12 mouse cellular contexts compared by ENCODE assay signal in the genomic region with DNA sequence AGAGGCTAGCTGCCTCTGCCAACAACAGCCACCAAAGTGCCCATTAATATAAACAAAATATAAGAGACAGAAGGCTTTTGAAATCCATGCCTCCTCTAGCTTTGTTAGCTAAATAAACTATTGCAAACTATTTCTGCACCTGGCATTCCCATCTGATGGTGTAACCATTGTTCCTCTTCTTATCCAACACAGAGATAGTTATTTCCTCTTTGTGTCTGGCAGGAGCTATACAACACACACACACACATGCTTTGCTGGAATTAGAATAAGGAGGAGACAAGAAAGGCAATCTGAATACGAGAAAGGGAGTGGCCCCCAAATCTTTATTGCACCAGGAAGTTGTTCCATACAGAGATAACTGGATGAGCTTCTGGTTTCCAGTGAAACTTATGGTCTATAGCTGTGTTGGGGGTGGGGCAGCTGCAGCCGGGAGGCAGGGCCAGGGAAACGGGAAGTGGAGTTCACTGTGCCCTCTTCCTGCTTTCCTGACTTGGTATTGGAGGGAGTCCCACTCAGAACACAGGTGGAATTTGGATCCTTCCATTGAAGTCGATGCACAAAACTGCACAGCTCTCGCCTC.
DNase-seq lines count a peak whose midpoint lies in the region; ATAC-seq and TF ChIP-seq lines count a peak whose summit lies in the region.
"Had no signal": no experiment of that assay in that cellular context is flagged by ENCODE, and none has a peak within 500 bp of the region (broad histone marks: within the 10 kb centered on the region; RNA-seq: fewer than 3 reads in every experiment).

No protein-coding gene starts in this region.

- TF ChIP-seq CTCF in heart, postnatal 0 days (IDR thresholded peaks at IDR 0.05; ENCODE audit: low read depth), result no peak
- no peak for TF ChIP-seq CTCF in lung, adult 2 months (IDR thresholded peaks at IDR 0.05; ENCODE audit: insufficient read depth, low read length)

- no peak for TF ChIP-seq EP300 in heart, postnatal 0 days (IDR thresholded peaks at IDR 0.05; ENCODE audit: low read depth)

- H3K9me3 ChIP-seq in liver, embryonic 11.5 days (ENCODE audit: control insufficient read depth, low read length), result no peaks in the 10 kb centered on the region
- H3K9me3 ChIP-seq in heart, postnatal 0 days (replicated peaks; ENCODE audit: control insufficient read depth, low read length), result no peaks in the 10 kb centered on the region
- H3K9me3 ChIP-seq: neural tube, embryonic 15.5 days had no signal

- no peak overlapping the region for H3K4me2 ChIP-seq in liver, embryonic 11.5 days
- no peak overlapping the region for H3K4me2 ChIP-seq in heart, postnatal 0 days (ENCODE audit: low read depth, low read length)
- H3K4me2 ChIP-seq: hindbrain, embryonic 14.5 days had no signal

- no peak overlapping the region for H3K9ac ChIP-seq in liver, embryonic 11.5 days (ENCODE audit: low read depth, low read length)
- no peak overlapping the region for H3K9ac ChIP-seq in heart, postnatal 0 days (replicated peaks; ENCODE audit: low read depth, low read length)
- H3K9ac ChIP-seq: hindbrain, embryonic 14.5 days; neural tube, embryonic 15.5 days had no signal

- H3K27ac ChIP-seq in liver, embryonic 11.5 days (ENCODE audit: low read depth, low read length), result no peak overlapping the region
- H3K27ac ChIP-seq in heart, postnatal 0 days (ENCODE audit: low read depth), result no peak overlapping the region
- H3K27ac ChIP-seq: hindbrain, embryonic 14.5 days; left cerebral cortex, adult 2 months; neural tube, embryonic 15.5 days had no signal

- H3K36me3 ChIP-seq in liver, embryonic 11.5 days (ENCODE audit: control insufficient read depth, insufficient read depth, low read length), result no peaks in the 10 kb centered on the region
- no peaks in the 10 kb centered on the region for H3K36me3 ChIP-seq in heart, postnatal 0 days (replicated peaks; ENCODE audit: control insufficient read depth, insufficient read depth, low read length)
- H3K36me3 ChIP-seq: neural tube, embryonic 15.5 days had no signal

- WGBS in liver, embryonic 11.5 days, result 41% methylated on average over 5 of the region's 5 CpGs
- 57% methylated on average over 5 of the region's 5 CpGs for WGBS in heart, postnatal 0 days
- WGBS in lung, adult 2 months, result 44% methylated on average over 5 of the region's 5 CpGs

- TF ChIP-seq POLR2A in lung, adult 2 months (IDR thresholded peaks at IDR 0.05; ENCODE audit: borderline replicate concordance, extremely low read depth, low read depth, low read length), result no peak

- no peaks in the 10 kb centered on the region for H3K27me3 ChIP-seq in liver, embryonic 11.5 days (replicated peaks; ENCODE audit: control insufficient read depth, insufficient read depth, low read length)
- no peaks in the 10 kb centered on the region for H3K27me3 ChIP-seq in heart, postnatal 0 days (ENCODE audit: control insufficient read depth, insufficient read depth, low read length)
- H3K27me3 ChIP-seq: neural tube, embryonic 15.5 days had no signal

- ATAC-seq in liver, embryonic 11.5 days (replicated peaks; ENCODE audit: low FRiP score), result no peak
- 0 out of 2 replicates have a peak, but pooled peaks have one; percentile 24 for ATAC-seq in heart, postnatal 0 days (ENCODE audit: insufficient read depth, low read depth)
- ATAC-seq in cerebellum, adult (ENCODE audit: insufficient number of reproducible peaks, low FRiP score, low TSS enrichment), result no peak
- ATAC-seq: activated CD4-positive, CD25-positive, alpha-beta regulatory T cell, adult 4 months; forebrain, embryonic 14.5 days had no signal

- DNase-seq in liver, result peak; percentile 25
- no peak for DNase-seq in liver, embryonic 11.5 days (ENCODE audit: low spot score)
- DNase-seq in heart, postnatal 0 days (ENCODE audit: low spot score), result peak; percentile 16
- peak; percentile 13 for DNase-seq in lung, adult 2 months
- no peak for DNase-seq in left cerebral cortex, adult 11 months (ENCODE audit: low spot score)
- DNase-seq in layer of hippocampus, adult 18-20 months (ENCODE audit: low spot score in 2 of 2), result no peak

- H3K4me3 ChIP-seq in liver, embryonic 11.5 days (ENCODE audit: low read depth, low read length), result no peak overlapping the region
- H3K4me3 ChIP-seq in heart, postnatal 0 days (ENCODE audit: low read depth, low read length), result no peak overlapping the region
- no peak overlapping the region for H3K4me3 ChIP-seq in lung, adult 2 months (replicated peaks; ENCODE audit: extremely low read depth, low read depth, low read length)
- H3K4me3 ChIP-seq: left cerebral cortex, adult 2 months; neural tube, embryonic 15.5 days had no signal

- no peaks in the 10 kb centered on the region for H3K4me1 ChIP-seq in liver, embryonic 11.5 days (replicated peaks; ENCODE audit: control insufficient read depth, insufficient read depth, low read length)
- no peaks in the 10 kb centered on the region for H3K4me1 ChIP-seq in heart, postnatal 0 days (ENCODE audit: control insufficient read depth, insufficient read depth)
- peaks cover 8% of the 10 kb centered on the region for H3K4me1 ChIP-seq in lung, adult 2 months (ENCODE audit: control insufficient read depth, insufficient read depth, low read length)

Comparison
In these comparisons a context has a peak if more than half of its experiments do, and no peak if none do; other contexts are left out.
1. DNase-seq: peak in liver (single experiment), heart, postnatal 0 days (single experiment) and lung, adult 2 months (single experiment); none in liver, embryonic 11.5 days (single experiment), left cerebral cortex, adult 11 months (single experiment) and layer of hippocampus, adult 18-20 months (0 of 2).